Mouse (Mus musculus) C2C12 (cell line): Measurements from ENCODE around the gene Sp8.

Source experiments
- CEBPB ChIP-seq: IDR thresholded peaks from one replicate; pipeline ENCODE4 v1.6.1; 2011; ENCODE audit warnings: low read depth, mild to moderate bottlenecking, control low read depth, moderate library complexity
- CTCF ChIP-seq: IDR thresholded peaks from one replicate; pipeline ENCODE4 v1.5.1; 2011; ENCODE audit not compliant: control insufficient read depth, insufficient read depth, insufficient read length
- USF1 ChIP-seq: IDR thresholded peaks from one replicate; pipeline ENCODE4 v1.6.1; 2011; ENCODE audit warnings: low read depth, mild to moderate bottlenecking, control low read depth, moderate library complexity

GRCm38 (mm10) chr12:118844841-118845240, 1.3 kb upstream of the Sp8 start:
- TF ChIP-seq CEBPB (no peak), CTCF (no peak), USF1 (no peak)
